Mouse (Mus musculus) hindbrain, embryonic 12.5 days (tissue): ENCODE results near the gene Ell3. TPM values are rescaled to one million over a fixed set of nuclear protein-coding genes. Genes with fewer than 3 reads are reported as not detected.

Experiments
- ATAC-seq: fragments of 200-750 bp; cut with Nextera tagmentation; 2 replicates; pipeline ENCODE4 v1.8.0; 2017; ENCODE audit warnings: moderate TSS enrichment; ENCODE audit not compliant: low FRiP score
- H3K27ac ChIP-seq: fragments of 300-500 bp; sonication (generic); 2 replicates; pipeline ENCODE4 v1.5.1; 2016; ENCODE audit warnings: mild to moderate bottlenecking
- H3K27me3 ChIP-seq: fragments of 300-500 bp; sonication (generic); 2 replicates; pipeline ENCODE4 v1.6.1; 2016; ENCODE audit warnings: mild to moderate bottlenecking
- H3K36me3 ChIP-seq: fragments of 300-500 bp; sonication (generic); 2 replicates; pipeline ENCODE4 v1.6.1; 2016; ENCODE audit warnings: mild to moderate bottlenecking
- H3K4me1 ChIP-seq: fragments of 300-500 bp; sonication (generic); 2 replicates; pipeline ENCODE4 v1.6.1; 2016
- H3K4me2 ChIP-seq: fragments of 300-500 bp; sonication (generic); replicated peaks from 2 replicates; pipeline ENCODE4 v1.6.1; 2016; ENCODE audit warnings: mild to moderate bottlenecking
- H3K4me3 ChIP-seq: fragments of 300-500 bp; sonication (generic); 2 replicates; pipeline ENCODE4 v1.5.1; 2016; ENCODE audit warnings: mild to moderate bottlenecking
- H3K9ac ChIP-seq: fragments of 300-500 bp; sonication (generic); 2 replicates; pipeline ENCODE4 v1.6.1; 2016; ENCODE audit warnings: mild to moderate bottlenecking, moderate library complexity
- H3K9me3 ChIP-seq: fragments of 300-500 bp; sonication (generic); replicated peaks from 2 replicates; pipeline ENCODE4 v1.6.1; 2016; ENCODE audit warnings: mild to moderate bottlenecking
- WGBS: fragments of 180-500 bp; shearing (Covaris S2); methylation state at CpG from one replicate; pipeline ENCODE4 v1.1.7; 2016; 5-methylcytosine and 5-hydroxymethylcytosine counted together
- microRNA-seq: library from miRNA; unstranded; fragments of <30 nt; microRNA quantifications from one replicate; pipeline ENCODE4, GENCODE M21; 2017
- polyA plus RNA-seq: library from polyadenylated mRNA; unstranded; fragments of >200 nt; fragmentation: Nextera tagmentation; extraction: Ambion mirVana; gene quantifications from 2 replicates; pipeline ENCODE4 v1.2.1, GENCODE M21; 2016

The Ell3 gene
- polyA plus RNA-seq, 1 experiment from 2014 or later, result 5.7 TPM

GRCm38 (mm10) chr2:121414139-121414685 lies 29.9 kb downstream of the Ell3 start:
- peak; percentile 56 for ATAC-seq
- under 1% methylated on average over 32 of the region's 32 CpGs for WGBS
- Histone ChIP-seq H3K9me3 (no peaks in the 10 kb centered on the region), H3K27ac (peak overlapping the region; percentile 98), H3K27me3 (no peaks in the 10 kb centered on the region), H3K4me3 (peak overlapping the region; percentile 92), H3K9ac (peak overlapping the region; percentile 96), H3K4me1 (peaks cover 29% of the 10 kb centered on the region), H3K4me2 (peak overlapping the region; percentile 70), H3K36me3 (peaks cover 15% of the 10 kb centered on the region)

- peak within 1 kb of the TSS; percentile 96 for H3K9ac ChIP-seq
- peaks cover 24% of the 10 kb centered on the region for H3K4me1 ChIP-seq
- H3K9me3 ChIP-seq, result no peaks in the 10 kb centered on the region
- peak within 1 kb of the TSS; percentile 92 for H3K4me3 ChIP-seq
- peaks cover 8% of the 10 kb centered on the region for H3K36me3 ChIP-seq
- H3K27ac ChIP-seq, result peak within 1 kb of the TSS; percentile 98
- under 1% methylated on average over 66 of the region's 68 CpGs for WGBS
- H3K27me3 ChIP-seq, result no peaks in the 10 kb centered on the region
- peak within 1 kb of the TSS; percentile 70 for H3K4me2 ChIP-seq
- peak; percentile 99 for ATAC-seq
Measured at GRCm38 (mm10) chr2:121413387-121414042, 30.6 kb downstream of the Ell3 start, which contains the start of the genes Pdia3 and Catsper2. Gene Pdia3, plus strand, starts transcription at chr2:121413775. Gene Catsper2, minus strand, starts transcription at chr2:121413792.

GRCm38 (mm10) chr2:121412843-121413386 lies 31.2 kb downstream of the Ell3 start:
- peaks cover 5% of the 10 kb centered on the region for H3K36me3 ChIP-seq
- peak overlapping the region; percentile 96 for H3K9ac ChIP-seq
- no peak for ATAC-seq
- H3K27ac ChIP-seq, result peak overlapping the region; percentile 98
- H3K9me3 ChIP-seq, result no peaks in the 10 kb centered on the region
- WGBS, result 13% methylated on average over 4 of the region's 4 CpGs
- H3K4me1 ChIP-seq, result peaks cover 24% of the 10 kb centered on the region
- H3K4me3 ChIP-seq, result peak overlapping the region; percentile 92
- H3K27me3 ChIP-seq, result no peaks in the 10 kb centered on the region
- H3K4me2 ChIP-seq, result peak overlapping the region; percentile 70

- ATAC-seq, result no peak
- WGBS, result 33% methylated on average over 4 of the region's 4 CpGs
- Histone ChIP-seq H3K9me3 (no peaks in the 10 kb centered on the region), H3K27ac (no peak overlapping the region), H3K4me1 (0 out of 2 replicates have a peak, but pooled peaks cover 2% of the 10 kb centered on the region), H3K36me3 (no peaks in the 10 kb centered on the region), H3K4me2 (no peak overlapping the region), H3K4me3 (no peak overlapping the region), H3K27me3 (no peaks in the 10 kb centered on the region), H3K9ac (no peak overlapping the region)
Measured at GRCm38 (mm10) chr2:121408160-121408559, 35.9 kb downstream of the Ell3 start.

GRCm38 (mm10) chr2:121403296-121403695 lies 40.8 kb downstream of the Ell3 start:
- H3K4me1 ChIP-seq, result no peaks in the 10 kb centered on the region
- H3K36me3 ChIP-seq, result no peaks in the 10 kb centered on the region
- no peaks in the 10 kb centered on the region for H3K9me3 ChIP-seq
- no peak overlapping the region for H3K9ac ChIP-seq
- no peak overlapping the region for H3K27ac ChIP-seq
- H3K27me3 ChIP-seq, result no peaks in the 10 kb centered on the region
- no peak overlapping the region for H3K4me3 ChIP-seq
- H3K4me2 ChIP-seq, result no peak overlapping the region
- ATAC-seq, result no peak

- no peak overlapping the region for H3K27ac ChIP-seq
- H3K27me3 ChIP-seq, result no peaks in the 10 kb centered on the region
- no peak for ATAC-seq
Measured at GRCm38 (mm10) chr2:121396624-121397023, 47.5 kb downstream of the Ell3 start.

More at GRCm38 (mm10) chr2:121396624-121397023, 47.5 kb downstream of the Ell3 start:
- H3K9me3 ChIP-seq, result no peaks in the 10 kb centered on the region
- H3K4me2 ChIP-seq, result no peak overlapping the region
- no peak overlapping the region for H3K9ac ChIP-seq
- no peaks in the 10 kb centered on the region for H3K4me1 ChIP-seq
- H3K36me3 ChIP-seq, result no peaks in the 10 kb centered on the region
- 16% methylated on average over 8 of the region's 8 CpGs for WGBS
- no peak overlapping the region for H3K4me3 ChIP-seq

Small RNA genes within 50 kb of the gene (microRNA-seq; reads per million reads assigned to microRNA genes)
- gene Gm22953, result not detected

Other genes starting within 250 kb of the Ell3 start
- gene Trp53bp1, start 172.9 kb downstream of the Ell3 start, polyA plus RNA-seq, result 207 and 211 TPM in 2 replicates
- 10.4 and 14.6 TPM in 2 replicates for gene Map1a, start 154.7 kb downstream of the Ell3 start, polyA plus RNA-seq
- 15.4 and 15.6 TPM in 2 replicates for gene Ppip5k1, start 88.9 kb downstream of the Ell3 start, polyA plus RNA-seq
- 15.4 and 19.5 TPM in 2 replicates for gene Ckmt1, start 86.6 kb downstream of the Ell3 start, polyA plus RNA-seq
- not detected in 2 replicates for gene Strc, start 57.1 kb downstream of the Ell3 start, polyA plus RNA-seq
- gene Pdia3, start 30.5 kb downstream of the Ell3 start, polyA plus RNA-seq, result 547 and 563 TPM in 2 replicates
- gene Catsper2, start 30.5 kb downstream of the Ell3 start, polyA plus RNA-seq, result 3.2 and 4.1 TPM in 2 replicates
- gene Serf2, start 4.9 kb upstream of the Ell3 start, polyA plus RNA-seq, result 455 and 463 TPM in 2 replicates
- 115 TPM in 2 replicates for gene Hypk, start 9.0 kb upstream of the Ell3 start, polyA plus RNA-seq
- gene Serinc4, start 12.5 kb upstream of the Ell3 start, polyA plus RNA-seq, result 0.85 and 0.94 TPM in 2 replicates
- gene Mfap1b, start 29.8 kb upstream of the Ell3 start, polyA plus RNA-seq, result 72.4 and 75.7 TPM in 2 replicates
- gene Mfap1a, start 62.4 kb upstream of the Ell3 start, polyA plus RNA-seq, result 32.9 and 33.1 TPM in 2 replicates
- 7.0 and 7.6 TPM in 2 replicates for gene Wdr76, start 62.4 kb upstream of the Ell3 start, polyA plus RNA-seq